Mouse (Mus musculus) intestine, embryonic 14.5 days (tissue): Measurements from ENCODE around the gene Plekha6. TPM values are rescaled to one million over a fixed set of nuclear protein-coding genes. Genes with fewer than 3 reads are reported as not detected.

ENCODE experiments used
- ATAC-seq: fragments of 200-750 bp; cut with Nextera tagmentation; replicated peaks from 2 replicates; pipeline ENCODE4 v1.8.0; 2017; ENCODE audit warnings: low read depth, moderate number of reproducible peaks, moderate TSS enrichment, moderate library complexity; ENCODE audit not compliant: low FRiP score, low TSS enrichment
- DNase-seq: peaks from one replicate; pipeline ENCODE4 v3.0.0-alpha.2; 2018; ENCODE audit warnings: low spot score
- H3K27ac ChIP-seq: fragments of 300-500 bp; sonication (generic); 2 replicates; pipeline ENCODE4 v1.5.1; 2014; ENCODE audit warnings: low read depth, mild to moderate bottlenecking, control low read depth
- H3K27me3 ChIP-seq: fragments of 300-500 bp; sonication (generic); replicated peaks from 2 replicates; pipeline ENCODE4 v1.6.1; 2014; ENCODE audit warnings: low read length, control low read depth; ENCODE audit not compliant: control insufficient read depth, insufficient read depth
- H3K36me3 ChIP-seq: fragments of 300-500 bp; sonication (generic); 2 replicates; pipeline ENCODE4 v1.6.1; 2014; ENCODE audit warnings: low read length, control low read depth; ENCODE audit not compliant: control insufficient read depth, insufficient read depth
- H3K4me1 ChIP-seq: fragments of 300-500 bp; sonication (generic); replicated peaks from 2 replicates; pipeline ENCODE4 v1.6.1; 2014; ENCODE audit warnings: low read length, control low read depth, mixed read lengths; ENCODE audit not compliant: control insufficient read depth, insufficient read depth
- H3K4me2 ChIP-seq: fragments of 300-500 bp; sonication (generic); 2 replicates; pipeline ENCODE4 v1.6.1; 2014; ENCODE audit warnings: low read length
- H3K4me3 ChIP-seq: fragments of 300-500 bp; sonication (generic); 2 replicates; pipeline ENCODE4 v1.5.1; 2014; ENCODE audit warnings: low read depth, low read length, control low read depth, mixed read lengths
- H3K9ac ChIP-seq: fragments of 300-500 bp; sonication (generic); 2 replicates; pipeline ENCODE4 v1.6.1; 2014; ENCODE audit warnings: mild to moderate bottlenecking, low read length
- H3K9me3 ChIP-seq: fragments of 300-500 bp; sonication (generic); 2 replicates; pipeline ENCODE4 v1.6.1; 2016; ENCODE audit warnings: low read length, control low read depth; ENCODE audit not compliant: control insufficient read depth
- WGBS: fragments of 180-500 bp; shearing (Covaris S2); extraction: QIAGEN DNeasy Blood & Tissue Kit; methylation state at CpG from one replicate; pipeline ENCODE4 v1.1.7; 2014; 5-methylcytosine and 5-hydroxymethylcytosine counted together
- polyA plus RNA-seq: library from polyadenylated mRNA; unstranded; fragments of >200 nt; fragmentation: Nextera tagmentation; extraction: Ambion mirVana; gene quantifications from 2 replicates; pipeline ENCODE4 v1.2.1, GENCODE M21; 2014

The Plekha6 gene
- polyA plus RNA-seq, 1 experiment from 2014 or later, result 15.9 TPM

- ATAC-seq (no peak), DNase-seq (no peak)
- Histone ChIP-seq H3K9ac (no peak overlapping the region), H3K27ac (no peak overlapping the region), H3K4me1 (peaks cover 12% of the 10 kb centered on the region; the same call in 1 of the 2 replicates), H3K36me3 (no peaks in the 10 kb centered on the region), H3K27me3 (no peaks in the 10 kb centered on the region), H3K4me3 (no peak overlapping the region), H3K4me2 (no peak overlapping the region), H3K9me3 (no peaks in the 10 kb centered on the region)
- WGBS, result 71% methylated on average over 7 of the region's 7 CpGs
Measured at GRCm38 (mm10) chr1:133210766-133211165, 46.8 kb downstream of the Plekha6 start.

DNA sequence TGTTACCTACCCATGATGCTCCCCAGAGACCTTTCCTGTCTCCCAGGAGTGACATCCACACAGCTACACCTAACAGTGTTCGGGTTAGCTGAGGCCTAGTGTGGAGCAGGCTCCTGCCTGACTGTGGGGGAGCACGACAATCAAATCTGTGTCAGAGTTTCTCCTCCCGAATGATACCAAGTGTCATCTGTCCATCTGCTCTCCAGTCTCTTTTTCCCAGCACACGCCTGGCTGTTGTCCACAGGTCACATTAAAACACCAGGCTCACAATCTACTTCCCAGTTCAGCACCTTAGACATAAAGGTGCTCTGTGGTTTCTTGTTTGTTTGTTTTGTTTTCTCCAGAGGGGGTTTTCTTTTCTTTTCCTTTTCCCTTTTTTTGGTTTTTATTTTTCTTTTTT lies 48.3 kb downstream of the Plekha6 start:
- ATAC-seq, result no peak
- H3K36me3 ChIP-seq, result no peaks in the 10 kb centered on the region
- no peak overlapping the region for H3K27ac ChIP-seq
- 80% methylated on average over 4 of the region's 4 CpGs for WGBS
- peaks cover 12% of the 10 kb centered on the region; the same call in 1 of the 2 replicates for H3K4me1 ChIP-seq
- no peaks in the 10 kb centered on the region for H3K27me3 ChIP-seq
- H3K9ac ChIP-seq, result no peak overlapping the region
- DNase-seq, result no peak
- no peaks in the 10 kb centered on the region for H3K9me3 ChIP-seq
- no peak overlapping the region for H3K4me3 ChIP-seq
- no peak overlapping the region for H3K4me2 ChIP-seq

- H3K9ac ChIP-seq, result no peak overlapping the region
- DNase-seq, result no peak
- H3K9me3 ChIP-seq, result no peaks in the 10 kb centered on the region
- H3K27ac ChIP-seq, result no peak overlapping the region
- H3K36me3 ChIP-seq, result no peaks in the 10 kb centered on the region
- no peak overlapping the region for H3K4me2 ChIP-seq
- no peak overlapping the region for H3K4me3 ChIP-seq
- WGBS, result 51% methylated on average over 7 of the region's 7 CpGs
- ATAC-seq, result no peak
- peaks cover 12% of the 10 kb centered on the region; the same call in 1 of the 2 replicates for H3K4me1 ChIP-seq
- H3K27me3 ChIP-seq, result no peaks in the 10 kb centered on the region
Measured at GRCm38 (mm10) chr1:133213098-133213497, 49.1 kb downstream of the Plekha6 start.

- no peaks in the 10 kb centered on the region for H3K36me3 ChIP-seq
- DNase-seq (no peak), ATAC-seq (peak; percentile 49; the same call in 1 of the 2 replicates)
- no peaks in the 10 kb centered on the region for H3K27me3 ChIP-seq
- H3K9me3 ChIP-seq, result no peaks in the 10 kb centered on the region
- WGBS, result 90% methylated on average over 4 of the region's 4 CpGs
- H3K4me1 ChIP-seq, result peaks cover 12% of the 10 kb centered on the region; the same call in 1 of the 2 replicates
- H3K4me2 ChIP-seq, result no peak overlapping the region
- H3K4me3 ChIP-seq, result no peak overlapping the region
- H3K27ac ChIP-seq, result no peak overlapping the region
- no peak overlapping the region for H3K9ac ChIP-seq
Measured at GRCm38 (mm10) chr1:133213901-133214300, 49.9 kb downstream of the Plekha6 start.

DNA sequence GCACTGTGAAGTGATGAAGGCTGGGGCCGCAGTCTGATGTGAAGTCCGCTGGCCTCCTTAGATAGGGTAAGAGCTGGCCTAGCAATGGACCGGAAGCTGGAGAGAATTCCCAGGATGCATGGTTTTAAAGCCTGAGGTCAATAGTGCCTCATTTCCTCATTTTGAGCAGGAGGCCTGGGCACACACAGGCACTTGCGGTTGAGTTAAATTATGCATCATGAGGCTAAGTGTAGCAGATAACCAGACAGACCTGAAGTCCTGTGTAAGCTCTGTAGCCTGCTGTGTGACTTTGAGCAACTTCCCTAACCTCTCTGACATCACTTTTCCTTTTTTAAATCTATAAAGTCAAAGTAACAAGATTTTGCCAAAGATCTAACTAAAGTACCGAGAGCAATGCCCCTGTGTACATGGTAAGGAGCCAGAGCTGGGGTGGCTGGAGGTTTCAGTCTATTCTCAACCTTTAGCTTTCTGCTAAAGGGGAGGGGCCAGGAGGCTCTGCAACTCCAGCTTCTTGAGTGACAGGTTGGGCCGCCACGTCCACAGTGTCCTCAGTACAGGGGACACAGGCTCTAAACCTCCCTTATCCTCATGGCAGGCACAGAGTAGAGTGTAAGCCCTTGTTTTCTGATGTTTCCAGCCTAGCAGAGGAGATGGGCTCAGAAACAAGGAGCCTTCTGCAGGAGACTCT lies 50.8 kb downstream of the Plekha6 start:
- peaks cover 8% of the 10 kb centered on the region; the same call in 1 of the 2 replicates for H3K4me1 ChIP-seq
- no peaks in the 10 kb centered on the region for H3K27me3 ChIP-seq
- no peak overlapping the region for H3K4me3 ChIP-seq
- H3K9ac ChIP-seq, result no peak overlapping the region
- H3K4me2 ChIP-seq, result no peak overlapping the region
- WGBS, result 75% methylated on average over 7 of the region's 7 CpGs
- DNase-seq, result no peak
- H3K27ac ChIP-seq, result no peak overlapping the region
- no peaks in the 10 kb centered on the region for H3K36me3 ChIP-seq
- no peaks in the 10 kb centered on the region for H3K9me3 ChIP-seq
- no peak for ATAC-seq

GRCm38 (mm10) chr1:133215360-133215700 lies 51.3 kb downstream of the Plekha6 start:
- no peak overlapping the region for H3K9ac ChIP-seq

DNA sequence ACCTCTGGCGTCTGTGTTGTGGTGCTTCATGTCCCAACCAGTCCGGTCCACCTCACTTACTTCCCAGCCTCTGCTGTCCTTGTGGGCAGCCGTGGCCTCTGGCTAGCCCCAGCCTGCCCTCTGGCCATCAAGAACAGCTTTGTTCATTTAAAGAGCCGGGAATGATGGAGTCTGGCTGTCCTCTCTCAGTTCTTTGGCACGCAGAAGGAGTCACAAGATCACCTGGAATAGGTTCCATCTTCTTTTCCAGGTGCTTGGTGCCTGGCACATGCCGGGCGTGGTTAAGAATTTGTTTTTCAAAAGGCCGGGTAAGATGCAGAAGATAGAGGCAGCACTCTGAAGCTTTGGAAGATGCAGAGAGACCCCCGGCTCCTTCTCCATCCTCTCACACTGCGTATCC lies 51.7 kb downstream of the Plekha6 start:
- DNase-seq, result no peak
- Histone ChIP-seq H3K36me3 (no peaks in the 10 kb centered on the region), H3K4me1 (peaks cover 6% of the 10 kb centered on the region; the same call in 1 of the 2 replicates), H3K4me2 (no peak overlapping the region), H3K27me3 (no peaks in the 10 kb centered on the region), H3K27ac (no peak overlapping the region), H3K9me3 (no peaks in the 10 kb centered on the region), H3K4me3 (no peak overlapping the region), H3K9ac (no peak overlapping the region)
- WGBS, result 81% methylated on average over 10 of the region's 10 CpGs
- ATAC-seq, result no peak

More at GRCm38 (mm10) chr1:133215360-133215700, 51.3 kb downstream of the Plekha6 start:
- ATAC-seq (no peak), DNase-seq (no peak)
- Histone ChIP-seq H3K27ac (no peak overlapping the region), H3K4me1 (peaks cover 6% of the 10 kb centered on the region; the same call in 1 of the 2 replicates), H3K9me3 (no peaks in the 10 kb centered on the region), H3K4me3 (no peak overlapping the region), H3K36me3 (no peaks in the 10 kb centered on the region), H3K4me2 (no peak overlapping the region), H3K27me3 (no peaks in the 10 kb centered on the region)
- 80% methylated on average over 3 of the region's 3 CpGs for WGBS

GRCm38 (mm10) chr1:133217031-133217430 lies 53.0 kb downstream of the Plekha6 start:
- Histone ChIP-seq H3K36me3 (no peaks in the 10 kb centered on the region), H3K4me1 (peaks cover 10% of the 10 kb centered on the region; the same call in 1 of the 2 replicates), H3K27me3 (no peaks in the 10 kb centered on the region), H3K9ac (no peak overlapping the region), H3K9me3 (no peaks in the 10 kb centered on the region), H3K27ac (no peak overlapping the region), H3K4me2 (no peak overlapping the region), H3K4me3 (no peak overlapping the region)
- 66% methylated on average over 5 of the region's 5 CpGs for WGBS
- DNase-seq (no peak), ATAC-seq (no peak)

GRCm38 (mm10) chr1:133219106-133219505 lies 55.1 kb downstream of the Plekha6 start:
- no peak overlapping the region for H3K9ac ChIP-seq
- ATAC-seq (no peak), DNase-seq (no peak)
- no peak overlapping the region for H3K27ac ChIP-seq
- H3K4me3 ChIP-seq, result no peak overlapping the region
- WGBS, result 35% methylated on average over 1 of the region's 1 CpGs
- no peak overlapping the region for H3K4me2 ChIP-seq
- no peaks in the 10 kb centered on the region for H3K9me3 ChIP-seq
- H3K4me1 ChIP-seq, result peaks cover 15% of the 10 kb centered on the region; the same call in 1 of the 2 replicates
- no peaks in the 10 kb centered on the region for H3K27me3 ChIP-seq
- H3K36me3 ChIP-seq, result no peaks in the 10 kb centered on the region
